Mouse (Mus musculus): ENCODE results near the gene 1700069L16Rik. TPM values are rescaled to one million over a fixed set of nuclear protein-coding genes. Genes with fewer than 3 reads are reported as not detected.

The 1700069L16Rik gene
- polyA plus RNA-seq, 1 experiment from 2014 or later = not detected

DNA sequence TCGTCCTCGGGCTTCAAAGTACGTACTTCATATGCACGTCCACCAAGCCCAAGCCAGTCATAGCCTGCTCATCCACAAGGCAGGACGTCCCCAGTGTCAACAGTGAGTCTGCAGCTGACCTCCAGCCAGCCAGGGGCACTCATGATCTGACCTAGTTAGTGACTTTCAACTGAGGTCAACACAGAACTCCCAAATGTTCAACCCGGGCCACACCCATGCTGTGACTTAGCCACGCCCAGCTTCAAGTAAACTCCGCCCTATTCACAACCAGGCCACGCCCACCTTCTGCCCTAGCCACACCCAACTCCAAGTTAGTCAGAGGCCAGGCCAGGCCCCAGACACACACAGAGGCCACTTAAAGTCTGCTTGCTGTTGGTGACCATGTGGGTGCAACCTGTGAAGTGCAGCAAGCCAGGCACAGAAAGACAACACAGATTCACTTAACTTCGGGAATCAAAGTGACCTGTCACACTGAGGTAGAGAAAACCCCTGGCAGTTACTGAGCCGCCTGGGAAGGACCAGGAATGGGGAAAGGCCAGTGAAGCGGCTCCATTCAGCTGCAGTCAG, 59.9 kb downstream of the 1700069L16Rik start:
- Histone ChIP-seq H3K36me3 (ENCODE audit: control insufficient read depth, insufficient read depth, low read length) (no peaks in the 10 kb centered on the region), H3K4me1 (replicated peaks; ENCODE audit: control insufficient read depth, insufficient read depth, low read length) (peaks cover 5% of the 10 kb centered on the region), H3K9me3 (ENCODE audit: control insufficient read depth, low read length) (no peaks in the 10 kb centered on the region; the same call in 1 of the 2 replicates), H3K9ac (ENCODE audit: low read length) (no peak overlapping the region), H3K4me2 (ENCODE audit: low read depth, low read length) (no peak overlapping the region), H3K27ac (ENCODE audit: low read length) (no peak overlapping the region), H3K4me3 (ENCODE audit: low read length) (no peak overlapping the region), H3K27me3 (ENCODE audit: control insufficient read depth, insufficient read depth, low read depth, low read length) (no peaks in the 10 kb centered on the region)
- ATAC-seq (ENCODE audit: low read depth) = no peak
- 66% methylated on average over 12 of the region's 12 CpGs for WGBS

DNA sequence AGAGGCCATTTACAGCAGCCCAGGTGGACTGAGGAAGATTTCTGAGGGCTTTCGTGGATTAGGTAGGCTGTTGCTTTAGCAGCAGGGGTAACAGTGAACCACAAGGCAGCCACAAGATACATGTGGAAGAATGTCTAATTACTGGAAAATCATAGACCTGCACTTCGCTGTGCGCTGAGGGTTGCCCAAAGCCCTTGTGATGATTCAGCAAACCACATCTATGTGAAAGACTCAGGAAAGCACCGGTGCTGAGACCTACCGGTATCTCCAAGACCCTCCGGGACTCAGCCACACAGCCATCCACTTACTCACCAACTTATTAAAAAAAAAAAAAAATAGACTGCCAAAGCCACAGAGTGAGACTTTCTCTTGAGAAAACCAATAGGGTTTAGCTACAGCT, 60.4 kb downstream of the 1700069L16Rik start:
- ATAC-seq (ENCODE audit: low read depth) = no peak
- 95% methylated on average over 6 of the region's 6 CpGs for WGBS
- no peaks in the 10 kb centered on the region; the same call in 1 of the 2 replicates for H3K9me3 ChIP-seq (ENCODE audit: control insufficient read depth, low read length)
- no peaks in the 10 kb centered on the region for H3K36me3 ChIP-seq (ENCODE audit: control insufficient read depth, insufficient read depth, low read length)
- H3K27me3 ChIP-seq (ENCODE audit: control insufficient read depth, insufficient read depth, low read depth, low read length) = no peaks in the 10 kb centered on the region
- no peak overlapping the region for H3K4me3 ChIP-seq (ENCODE audit: low read length)
- no peak overlapping the region for H3K9ac ChIP-seq (ENCODE audit: low read length)
- H3K27ac ChIP-seq (ENCODE audit: low read length) = no peak overlapping the region
- peaks cover 5% of the 10 kb centered on the region for H3K4me1 ChIP-seq (replicated peaks; ENCODE audit: control insufficient read depth, insufficient read depth, low read length)
- H3K4me2 ChIP-seq (ENCODE audit: low read depth, low read length) = no peak overlapping the region

DNA sequence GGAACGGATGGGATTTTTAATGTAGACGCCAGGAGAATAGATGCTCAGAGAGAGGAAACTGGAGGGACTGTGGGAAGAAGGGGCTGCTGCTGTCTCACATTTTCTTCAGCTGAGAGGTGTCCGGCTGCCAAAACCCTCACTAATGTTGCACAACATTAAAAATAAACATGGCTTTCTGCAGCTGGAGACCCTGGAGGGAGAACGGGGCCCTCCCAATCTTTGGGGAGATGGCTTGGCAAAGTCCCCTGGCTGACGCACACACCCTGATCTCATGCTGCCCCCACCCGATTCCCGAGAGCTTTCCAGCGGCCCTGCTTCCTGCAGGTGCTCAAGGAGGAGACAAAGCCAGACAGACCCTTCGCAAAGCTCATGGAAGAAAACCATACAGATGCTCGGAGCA, 63.7 kb downstream of the 1700069L16Rik start:
- no peak overlapping the region for H3K27ac ChIP-seq (ENCODE audit: low read length)
- peak; percentile 92 for ATAC-seq (ENCODE audit: low read depth)

GRCm38 (mm10) chr5:113654821-113655220, 69.8 kb downstream of the 1700069L16Rik start:
- Histone ChIP-seq H3K9ac (ENCODE audit: low read length) (no peak overlapping the region), H3K36me3 (ENCODE audit: control insufficient read depth, insufficient read depth, low read length) (no peaks in the 10 kb centered on the region), H3K9me3 (ENCODE audit: control insufficient read depth, low read length) (no peaks in the 10 kb centered on the region; the same call in 1 of the 2 replicates), H3K4me2 (ENCODE audit: low read depth, low read length) (no peak overlapping the region), H3K27me3 (ENCODE audit: control insufficient read depth, insufficient read depth, low read depth, low read length) (no peaks in the 10 kb centered on the region), H3K4me1 (replicated peaks; ENCODE audit: control insufficient read depth, insufficient read depth, low read length) (peaks cover 5% of the 10 kb centered on the region), H3K4me3 (ENCODE audit: low read length) (no peak overlapping the region), H3K27ac (ENCODE audit: low read length) (no peak overlapping the region)
- 71% methylated on average over 12 of the region's 12 CpGs for WGBS
- ATAC-seq (ENCODE audit: low read depth) = no peak

More for the DNA sequence above, 63.7 kb downstream of the 1700069L16Rik start:
- Histone ChIP-seq H3K4me1 (replicated peaks; ENCODE audit: control insufficient read depth, insufficient read depth, low read length) (peaks cover 5% of the 10 kb centered on the region), H3K9me3 (ENCODE audit: control insufficient read depth, low read length) (no peaks in the 10 kb centered on the region; the same call in 1 of the 2 replicates), H3K4me2 (ENCODE audit: low read depth, low read length) (no peak overlapping the region), H3K27me3 (ENCODE audit: control insufficient read depth, insufficient read depth, low read depth, low read length) (no peaks in the 10 kb centered on the region), H3K4me3 (ENCODE audit: low read length) (no peak overlapping the region), H3K9ac (ENCODE audit: low read length) (no peak overlapping the region), H3K36me3 (ENCODE audit: control insufficient read depth, insufficient read depth, low read length) (no peaks in the 10 kb centered on the region)
- 44% methylated on average over 10 of the region's 10 CpGs for WGBS

GRCm38 (mm10) chr5:113654206-113654605, 70.4 kb downstream of the 1700069L16Rik start:
- WGBS = 70% methylated on average over 11 of the region's 11 CpGs
- Histone ChIP-seq H3K9ac (ENCODE audit: low read length) (no peak overlapping the region), H3K9me3 (ENCODE audit: control insufficient read depth, low read length) (no peaks in the 10 kb centered on the region), H3K36me3 (ENCODE audit: control insufficient read depth, insufficient read depth, low read length) (no peaks in the 10 kb centered on the region), H3K4me2 (ENCODE audit: low read depth, low read length) (no peak overlapping the region), H3K4me3 (ENCODE audit: low read length) (no peak overlapping the region), H3K27ac (ENCODE audit: low read length) (no peak overlapping the region), H3K27me3 (ENCODE audit: control insufficient read depth, insufficient read depth, low read depth, low read length) (no peaks in the 10 kb centered on the region), H3K4me1 (replicated peaks; ENCODE audit: control insufficient read depth, insufficient read depth, low read length) (peaks cover 5% of the 10 kb centered on the region)
- no peak for ATAC-seq (ENCODE audit: low read depth)

GRCm38 (mm10) chr5:113652215-113652614, 72.4 kb downstream of the 1700069L16Rik start:
- 18% methylated on average over 5 of the region's 5 CpGs for WGBS
- H3K4me3 ChIP-seq (ENCODE audit: low read length) = no peak overlapping the region

DNA sequence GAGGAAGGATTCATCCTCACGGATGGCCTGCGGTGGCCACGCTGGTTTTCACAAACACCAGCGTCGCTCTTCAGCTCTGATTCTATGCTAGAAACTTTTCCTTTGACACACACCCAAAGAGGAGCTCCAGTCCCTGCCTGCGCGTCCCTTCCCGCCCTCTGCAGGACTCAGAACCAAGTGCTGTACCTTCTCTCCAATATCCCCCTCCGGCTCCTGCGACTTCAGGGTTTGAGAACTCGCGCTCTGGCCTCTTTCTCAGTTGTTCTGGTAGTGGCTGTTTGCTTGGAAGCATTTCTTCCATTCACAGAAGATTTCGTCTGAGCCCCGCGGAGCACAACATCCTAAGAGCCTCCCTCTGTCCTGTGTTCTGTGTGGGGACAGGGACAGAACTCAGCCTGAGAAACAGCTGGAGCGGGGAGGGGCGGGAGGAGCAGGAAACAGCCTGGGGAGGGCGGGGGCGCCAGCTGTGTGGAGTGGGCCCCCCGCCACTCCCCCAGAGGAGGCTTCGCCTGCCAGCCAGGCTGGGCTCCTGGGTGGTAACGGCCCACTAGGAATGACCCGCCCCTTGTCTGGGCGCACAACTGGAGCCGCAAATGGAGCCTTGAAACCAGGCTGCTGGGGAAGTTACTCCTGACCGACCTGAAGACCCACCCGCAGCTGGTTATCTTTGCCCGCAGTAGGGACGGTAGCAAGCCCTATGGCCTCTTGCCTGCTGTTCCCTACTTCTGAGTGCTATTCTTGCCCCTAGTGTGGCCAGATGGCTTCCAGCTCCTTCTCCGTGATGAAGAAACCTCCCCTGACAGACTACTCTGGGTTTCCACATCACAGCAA, 74.3 kb downstream of the 1700069L16Rik start, which contains the start of gene Cmklr1:
TSS of gene Cmklr1 (minus strand) at position 392 of the 831 bp plus-strand sequence.
- H3K36me3 ChIP-seq (ENCODE audit: control insufficient read depth, insufficient read depth, low read length) = no peaks in the 10 kb centered on the region
- H3K9ac ChIP-seq (ENCODE audit: low read length) = peak within 1 kb of the TSS; percentile 73
- peak within 1 kb of the TSS; percentile 55 for H3K4me3 ChIP-seq (ENCODE audit: low read length)
- ATAC-seq (ENCODE audit: low read depth) = peak; percentile 83
- H3K4me1 ChIP-seq (replicated peaks; ENCODE audit: control insufficient read depth, insufficient read depth, low read length) = peaks cover 11% of the 10 kb centered on the region
- H3K27ac ChIP-seq (ENCODE audit: low read length) = peak within 1 kb of the TSS; percentile 85
- H3K27me3 ChIP-seq (ENCODE audit: control insufficient read depth, insufficient read depth, low read depth, low read length) = no peaks in the 10 kb centered on the region
- no peaks in the 10 kb centered on the region for H3K9me3 ChIP-seq (ENCODE audit: control insufficient read depth, low read length)
- WGBS = 3% methylated on average over 30 of the region's 30 CpGs
- peak within 1 kb of the TSS; percentile 59 for H3K4me2 ChIP-seq (ENCODE audit: low read depth, low read length)

More at GRCm38 (mm10) chr5:113652215-113652614, 72.4 kb downstream of the 1700069L16Rik start:
- Histone ChIP-seq H3K36me3 (ENCODE audit: control insufficient read depth, insufficient read depth, low read length) (no peaks in the 10 kb centered on the region), H3K4me2 (ENCODE audit: low read depth, low read length) (no peak overlapping the region), H3K9me3 (ENCODE audit: control insufficient read depth, low read length) (no peaks in the 10 kb centered on the region), H3K4me1 (replicated peaks; ENCODE audit: control insufficient read depth, insufficient read depth, low read length) (peaks cover 10% of the 10 kb centered on the region), H3K27me3 (ENCODE audit: control insufficient read depth, insufficient read depth, low read depth, low read length) (no peaks in the 10 kb centered on the region), H3K27ac (ENCODE audit: low read length) (no peak overlapping the region), H3K9ac (ENCODE audit: low read length) (no peak overlapping the region)
- no peak for ATAC-seq (ENCODE audit: low read depth)

DNA sequence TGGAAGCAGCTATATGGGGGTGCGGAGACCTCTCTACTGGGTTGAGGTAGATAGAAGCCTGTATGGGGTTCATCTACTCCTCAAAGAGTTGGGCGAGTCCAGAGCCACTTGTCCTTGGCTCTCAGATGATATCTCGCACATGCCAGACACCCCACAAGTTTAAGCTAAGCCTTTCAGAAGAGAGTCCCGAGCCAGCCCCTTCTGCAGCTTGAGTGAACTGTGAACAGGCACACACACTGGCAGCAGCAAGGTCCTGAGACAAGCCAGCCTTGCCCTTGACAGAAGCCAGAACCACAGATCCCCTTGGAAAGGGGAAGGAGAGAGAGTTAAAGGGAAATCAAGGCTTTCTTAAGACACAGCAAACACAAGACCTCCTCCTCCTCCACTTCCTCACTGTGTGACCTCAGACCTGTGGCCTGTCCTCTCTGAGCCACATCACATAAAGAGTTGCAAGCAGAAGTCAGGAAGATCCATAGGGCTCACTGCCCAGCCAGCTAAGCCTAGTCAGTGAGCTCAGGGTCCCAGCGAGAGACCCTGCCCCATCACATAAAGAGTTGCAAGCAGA, 75.8 kb downstream of the 1700069L16Rik start:
- H3K4me1 ChIP-seq (replicated peaks; ENCODE audit: control insufficient read depth, insufficient read depth, low read length) = peaks cover 18% of the 10 kb centered on the region
- peak overlapping the region; percentile 55 for H3K4me3 ChIP-seq (ENCODE audit: low read length)
- 70% methylated on average over 5 of the region's 5 CpGs for WGBS
- H3K27ac ChIP-seq (ENCODE audit: low read length) = peak overlapping the region; percentile 17; the same call in 1 of the 2 replicates
- H3K9me3 ChIP-seq (ENCODE audit: control insufficient read depth, low read length) = no peaks in the 10 kb centered on the region
- peak overlapping the region; percentile 44 for H3K9ac ChIP-seq (ENCODE audit: low read length)
- H3K4me2 ChIP-seq (ENCODE audit: low read depth, low read length) = peak overlapping the region; percentile 59
- no peaks in the 10 kb centered on the region for H3K36me3 ChIP-seq (ENCODE audit: control insufficient read depth, insufficient read depth, low read length)
- H3K27me3 ChIP-seq (ENCODE audit: control insufficient read depth, insufficient read depth, low read depth, low read length) = no peaks in the 10 kb centered on the region
- no peak for ATAC-seq (ENCODE audit: low read depth)

DNA sequence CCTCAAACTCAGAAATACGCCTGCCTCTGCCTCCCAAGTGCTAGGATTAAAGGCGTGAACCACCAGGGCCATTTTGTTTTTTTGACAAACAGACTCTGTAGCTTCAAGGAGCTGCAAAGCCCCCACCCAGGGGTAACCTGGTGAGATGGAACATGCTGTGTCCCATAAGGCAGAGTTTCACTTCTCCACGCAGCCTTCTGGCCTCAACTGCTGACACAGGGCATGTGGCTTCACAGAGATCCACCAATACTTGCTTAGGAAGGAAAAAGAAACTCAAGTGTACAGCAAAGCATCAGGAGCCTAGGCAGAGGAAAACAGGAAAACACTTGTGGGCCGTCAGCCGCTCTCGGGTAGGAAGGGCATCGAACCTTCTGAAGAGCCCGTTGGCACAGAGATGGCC, 77.4 kb downstream of the 1700069L16Rik start:
- ATAC-seq (ENCODE audit: low read depth) = no peak
- H3K36me3 ChIP-seq (ENCODE audit: control insufficient read depth, insufficient read depth, low read length) = no peaks in the 10 kb centered on the region
- H3K9me3 ChIP-seq (ENCODE audit: control insufficient read depth, low read length) = no peaks in the 10 kb centered on the region
- peak overlapping the region; percentile 59 for H3K4me2 ChIP-seq (ENCODE audit: low read depth, low read length)
- H3K9ac ChIP-seq (ENCODE audit: low read length) = no peak overlapping the region
- H3K27ac ChIP-seq (ENCODE audit: low read length) = no peak overlapping the region
- H3K27me3 ChIP-seq (ENCODE audit: control insufficient read depth, insufficient read depth, low read depth, low read length) = no peaks in the 10 kb centered on the region
- H3K4me1 ChIP-seq (replicated peaks; ENCODE audit: control insufficient read depth, insufficient read depth, low read length) = peaks cover 20% of the 10 kb centered on the region
- no peak overlapping the region for H3K4me3 ChIP-seq (ENCODE audit: low read length)
- WGBS = 82% methylated on average over 8 of the region's 8 CpGs
